8 mouse cellular contexts compared by ENCODE assay signal in genomic region chr8:95137641-95138098, GRCm38 (mm10). TPM values are rescaled to one million over a fixed set of nuclear protein-coding genes. Genes with fewer than 3 reads are reported as not detected.
DNase-seq lines count a peak whose midpoint lies in the region; ATAC-seq and TF ChIP-seq lines count a peak whose summit lies in the region.

No protein-coding gene starts in this region.

- no peaks in the 10 kb centered on the region for H3K9me3 ChIP-seq in forebrain, embryonic 15.5 days
- no peaks in the 10 kb centered on the region for H3K9me3 ChIP-seq in hindbrain, embryonic 12.5 days (replicated peaks)
- no peaks in the 10 kb centered on the region for H3K9me3 ChIP-seq in limb, embryonic 15.5 days
- H3K9me3 ChIP-seq in midbrain, postnatal 0 days (ENCODE audit: low read length), result no peaks in the 10 kb centered on the region

- H3K4me3 ChIP-seq in forebrain, embryonic 15.5 days, result peak overlapping the region; percentile 17
- H3K4me3 ChIP-seq in hindbrain, embryonic 12.5 days, result peak overlapping the region; percentile 20
- H3K4me3 ChIP-seq in limb, embryonic 15.5 days, result peak overlapping the region; percentile 33
- 0 out of 2 replicates have a peak overlapping the region, but pooled peaks have one; percentile 4 for H3K4me3 ChIP-seq in midbrain, postnatal 0 days (ENCODE audit: low read depth, low read length)

- DNase-seq in gastrocnemius, adult 18-20 months (ENCODE audit: low spot score), result peak; percentile 47
- DNase-seq in gastrocnemius, adult 8-10 months (ENCODE audit: low spot score in 2 of 2), result no peak
- DNase-seq in midbrain, postnatal 0 days (ENCODE audit: low spot score), result no peak
- no peak for DNase-seq in layer of hippocampus, adult 11-12 months (ENCODE audit: low spot score)
- DNase-seq in thymus, adult 18-20 months, result no peak

- no peak for ATAC-seq in forebrain, embryonic 15.5 days (replicated peaks)
- peak; percentile 15; the same call in 1 of the 2 replicates for ATAC-seq in hindbrain, embryonic 12.5 days (ENCODE audit: low FRiP score)
- ATAC-seq in limb, embryonic 15.5 days (ENCODE audit: insufficient number of reproducible peaks, low FRiP score, low TSS enrichment, low read depth), result 0 out of 2 replicates have a peak, but pooled peaks have one; percentile 17
- ATAC-seq in midbrain, postnatal 0 days (ENCODE audit: low FRiP score), result no peak

- no peak for TF ChIP-seq CTCF in midbrain, postnatal 0 days (IDR thresholded peaks at IDR 0.05)

- H3K4me1 ChIP-seq in forebrain, embryonic 15.5 days, result peaks cover 33% of the 10 kb centered on the region
- H3K4me1 ChIP-seq in hindbrain, embryonic 12.5 days, result peaks cover 34% of the 10 kb centered on the region
- peaks cover 48% of the 10 kb centered on the region for H3K4me1 ChIP-seq in limb, embryonic 15.5 days
- H3K4me1 ChIP-seq in midbrain, postnatal 0 days (ENCODE audit: insufficient read depth, low read length), result peaks cover 18% of the 10 kb centered on the region

- H3K27ac ChIP-seq in forebrain, embryonic 15.5 days (replicated peaks), result no peak overlapping the region
- H3K27ac ChIP-seq in hindbrain, embryonic 12.5 days, result no peak overlapping the region
- peak overlapping the region; percentile 51; the same call in 1 of the 2 replicates for H3K27ac ChIP-seq in limb, embryonic 15.5 days
- no peak overlapping the region for H3K27ac ChIP-seq in midbrain, postnatal 0 days (ENCODE audit: low read depth, low read length)

- peaks cover 19% of the 10 kb centered on the region; the same call in 1 of the 2 replicates for H3K27me3 ChIP-seq in forebrain, embryonic 15.5 days
- peaks cover 34% of the 10 kb centered on the region for H3K27me3 ChIP-seq in hindbrain, embryonic 12.5 days
- H3K27me3 ChIP-seq in limb, embryonic 15.5 days, result peaks cover 12% of the 10 kb centered on the region; the same call in 1 of the 2 replicates
- no peaks in the 10 kb centered on the region; the same call in 1 of the 2 replicates for H3K27me3 ChIP-seq in midbrain, postnatal 0 days (ENCODE audit: insufficient read depth, low read length)

- H3K4me2 ChIP-seq in forebrain, embryonic 15.5 days (replicated peaks), result peak overlapping the region; percentile 47
- H3K4me2 ChIP-seq in hindbrain, embryonic 12.5 days (replicated peaks), result peak overlapping the region; percentile 53
- H3K4me2 ChIP-seq in limb, embryonic 15.5 days, result peak overlapping the region; percentile 64
- peak overlapping the region; percentile 38 for H3K4me2 ChIP-seq in midbrain, postnatal 0 days (ENCODE audit: low read depth, low read length, poor library complexity, severe bottlenecking)

- 0 out of 2 replicates have a peak overlapping the region, but pooled peaks have one; percentile 8 for H3K9ac ChIP-seq in forebrain, embryonic 15.5 days (replicated peaks)
- H3K9ac ChIP-seq in hindbrain, embryonic 12.5 days, result peak overlapping the region; percentile 20; the same call in 1 of the 2 replicates
- H3K9ac ChIP-seq in limb, embryonic 15.5 days, result no peak overlapping the region
- H3K9ac ChIP-seq in midbrain, postnatal 0 days (replicated peaks; ENCODE audit: low read length, poor library complexity, severe bottlenecking), result no peak overlapping the region

- no peaks in the 10 kb centered on the region for H3K36me3 ChIP-seq in forebrain, embryonic 15.5 days
- H3K36me3 ChIP-seq in hindbrain, embryonic 12.5 days, result no peaks in the 10 kb centered on the region
- peaks cover 17% of the 10 kb centered on the region for H3K36me3 ChIP-seq in limb, embryonic 15.5 days
- H3K36me3 ChIP-seq in midbrain, postnatal 0 days (ENCODE audit: insufficient read depth, low read length), result peaks cover 11% of the 10 kb centered on the region

- WGBS in forebrain, embryonic 15.5 days, result 5% methylated on average over 28 of the region's 28 CpGs
- 2% methylated on average over 28 of the region's 28 CpGs for WGBS in hindbrain, embryonic 12.5 days
- 7% methylated on average over 28 of the region's 28 CpGs for WGBS in limb, embryonic 15.5 days
- 8% methylated on average over 27 of the region's 28 CpGs for WGBS in midbrain, postnatal 0 days

RNA-seq across cellular contexts. Expression of gene Katnb1, which starts 56.7 kb away (rescaled TPM):
- total RNA-seq in gastrocnemius, adult 18-20 months (2021), result 1 to 10 TPM; 6.6 to 7.4 TPM
- 1 to 10 TPM; 7.0 to 8.9 (median 7.6) TPM for total RNA-seq in gastrocnemius, adult 8-10 months (2022)
- polyA plus RNA-seq in forebrain, embryonic 15.5 days (2015; fragmentation: Nextera tagmentation; extraction: Ambion mirVana), result 41.8 and 42.3 TPM in 2 replicates
- polyA plus RNA-seq in hindbrain, embryonic 12.5 days (2016; fragmentation: Nextera tagmentation; extraction: Ambion mirVana), result 36.2 and 39.4 TPM in 2 replicates
- polyA plus RNA-seq in limb, embryonic 15.5 days (2015; fragmentation: Nextera tagmentation; extraction: Ambion mirVana), result 21.1 and 24.7 TPM in 2 replicates
- 53.7 and 61.6 TPM in 2 replicates for total RNA-seq in midbrain, postnatal 0 days (2014; rRNA removed)
- polyA plus RNA-seq in midbrain, postnatal 0 days (2015; fragmentation: Nextera tagmentation; extraction: Ambion mirVana), result 52.5 and 56.7 TPM in 2 replicates

Comparison
In these comparisons a context has a peak if more than half of its experiments do, and no peak if none do; other contexts are left out.
1. ATAC-seq: peak in hindbrain, embryonic 12.5 days (single experiment) and limb, embryonic 15.5 days (single experiment); none in forebrain, embryonic 15.5 days (single experiment) and midbrain, postnatal 0 days (single experiment).
2. H3K9ac ChIP-seq: peak in forebrain, embryonic 15.5 days (single experiment) and hindbrain, embryonic 12.5 days (single experiment); none in limb, embryonic 15.5 days (single experiment) and midbrain, postnatal 0 days (single experiment).
3. Peak in every context shown above with its lines, with median percentiles within 50 percentile points of each other: H3K4me2 ChIP-seq and H3K4me3 ChIP-seq.